Mouse (Mus musculus) kidney, embryonic 16.5 days (tissue): ENCODE results near the gene Mpp3. TPM values are rescaled to one million over a fixed set of nuclear protein-coding genes. Genes with fewer than 3 reads are reported as not detected.

Experiments
- ATAC-seq: fragments of 200-750 bp; cut with Nextera tagmentation; 2 replicates; pipeline ENCODE4 v1.8.0; 2017; ENCODE audit warnings: moderate TSS enrichment; ENCODE audit not compliant: low FRiP score, low TSS enrichment
- H3K27ac ChIP-seq: fragments of 300-500 bp; sonication (generic); 2 replicates; pipeline ENCODE4 v1.5.1; 2014; ENCODE audit warnings: low read length
- H3K27me3 ChIP-seq: fragments of 300-500 bp; sonication (generic); 2 replicates; pipeline ENCODE4 v1.6.1; 2014; ENCODE audit warnings: low read length, control low read depth, mixed read lengths; ENCODE audit not compliant: insufficient read depth
- H3K36me3 ChIP-seq: fragments of 300-500 bp; sonication (generic); 2 replicates; pipeline ENCODE4 v1.6.1; 2014; ENCODE audit warnings: low read length, control low read depth, mixed read lengths; ENCODE audit not compliant: insufficient read depth
- H3K4me1 ChIP-seq: fragments of 300-500 bp; sonication (generic); 2 replicates; pipeline ENCODE4 v1.6.1; 2014; ENCODE audit warnings: low read length, control low read depth, mixed read lengths; ENCODE audit not compliant: insufficient read depth
- H3K4me2 ChIP-seq: fragments of 300-500 bp; sonication (generic); replicated peaks from 2 replicates; pipeline ENCODE4 v1.6.1; 2014; ENCODE audit warnings: low read depth, low read length
- H3K4me3 ChIP-seq: fragments of 300-500 bp; sonication (generic); 2 replicates; pipeline ENCODE4 v1.5.1; 2014; ENCODE audit warnings: mild to moderate bottlenecking, low read length
- H3K9ac ChIP-seq: fragments of 300-500 bp; sonication (generic); replicated peaks from 2 replicates; pipeline ENCODE4 v1.6.1; 2014; ENCODE audit warnings: low read length
- H3K9me3 ChIP-seq: fragments of 300-500 bp; sonication (generic); 2 replicates; pipeline ENCODE4 v1.6.1; 2016; ENCODE audit warnings: low read length, control low read depth
- WGBS: fragments of 180-500 bp; shearing (Covaris S2); extraction: QIAGEN DNeasy Blood & Tissue Kit; methylation state at CpG from one replicate; pipeline ENCODE4 v1.1.7; 2014; 5-methylcytosine and 5-hydroxymethylcytosine counted together
- polyA plus RNA-seq: library from polyadenylated mRNA; unstranded; fragments of >200 nt; fragmentation: Nextera tagmentation; extraction: Ambion mirVana; gene quantifications from 2 replicates; pipeline ENCODE4 v1.2.1, GENCODE M21; 2015

The Mpp3 gene
- polyA plus RNA-seq = 7.2 and 9.0 TPM in 2 replicates

GRCm38 (mm10) chr11:102028087-102028816 is at the start of gene Mpp3:
Gene Mpp3 (minus strand): TSS chr11:102028461.
- peaks cover 28% of the 10 kb centered on the region for H3K27me3 ChIP-seq
- no peak for ATAC-seq
- WGBS = 76% methylated on average over 6 of the region's 6 CpGs
- peak within 1 kb of the TSS; percentile 63 for H3K4me3 ChIP-seq
- H3K4me1 ChIP-seq = peaks cover 27% of the 10 kb centered on the region
- H3K4me2 ChIP-seq = peak within 1 kb of the TSS; percentile 96
- H3K9me3 ChIP-seq = no peaks in the 10 kb centered on the region
- no peaks in the 10 kb centered on the region for H3K36me3 ChIP-seq
- H3K9ac ChIP-seq = peak within 1 kb of the TSS; percentile 75
- peak within 1 kb of the TSS; percentile 50; the same call in 1 of the 2 replicates for H3K27ac ChIP-seq

DNA sequence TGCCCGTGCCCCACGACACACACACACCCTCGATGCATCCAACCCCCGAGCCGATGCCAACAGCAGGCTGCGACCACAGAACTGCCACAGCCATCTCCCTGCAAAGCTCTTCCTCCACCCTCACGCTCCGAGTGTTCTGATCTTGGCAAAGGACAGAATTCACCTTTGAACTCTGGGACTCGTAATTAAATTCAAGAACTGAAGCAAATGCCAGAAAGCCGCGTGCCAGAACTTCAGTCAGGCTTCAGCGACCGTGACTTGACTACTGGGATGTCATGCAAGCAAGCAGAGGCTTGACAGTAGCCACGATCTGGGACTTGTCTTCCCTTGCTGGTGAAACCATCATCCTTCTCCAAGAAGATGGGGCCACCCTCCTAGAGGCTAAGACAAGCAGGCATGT is 45.5 kb upstream of the Mpp3 start:
- H3K36me3 ChIP-seq = peaks cover 5% of the 10 kb centered on the region; the same call in 1 of the 2 replicates
- no peaks in the 10 kb centered on the region for H3K27me3 ChIP-seq
- H3K4me2 ChIP-seq = no peak overlapping the region
- no peaks in the 10 kb centered on the region for H3K9me3 ChIP-seq
- WGBS = 59% methylated on average over 14 of the region's 14 CpGs
- no peak for ATAC-seq
- H3K27ac ChIP-seq = no peak overlapping the region
- H3K4me1 ChIP-seq = peaks cover 6% of the 10 kb centered on the region; the same call in 1 of the 2 replicates
- no peak overlapping the region for H3K4me3 ChIP-seq
- no peak overlapping the region for H3K9ac ChIP-seq

- Histone ChIP-seq H3K36me3 (no peaks in the 10 kb centered on the region; the same call in 1 of the 2 replicates), H3K27ac (no peak overlapping the region), H3K4me2 (no peak overlapping the region), H3K4me1 (peaks cover 6% of the 10 kb centered on the region; the same call in 1 of the 2 replicates), H3K9ac (no peak overlapping the region), H3K9me3 (no peaks in the 10 kb centered on the region), H3K4me3 (no peak overlapping the region), H3K27me3 (no peaks in the 10 kb centered on the region)
- 74% methylated on average over 5 of the region's 5 CpGs for whole genome bisulfite sequencing
- ATAC-seq = no peak
Observed at GRCm38 (mm10) chr11:102072729-102073128, 44.5 kb upstream of the Mpp3 start.

DNA sequence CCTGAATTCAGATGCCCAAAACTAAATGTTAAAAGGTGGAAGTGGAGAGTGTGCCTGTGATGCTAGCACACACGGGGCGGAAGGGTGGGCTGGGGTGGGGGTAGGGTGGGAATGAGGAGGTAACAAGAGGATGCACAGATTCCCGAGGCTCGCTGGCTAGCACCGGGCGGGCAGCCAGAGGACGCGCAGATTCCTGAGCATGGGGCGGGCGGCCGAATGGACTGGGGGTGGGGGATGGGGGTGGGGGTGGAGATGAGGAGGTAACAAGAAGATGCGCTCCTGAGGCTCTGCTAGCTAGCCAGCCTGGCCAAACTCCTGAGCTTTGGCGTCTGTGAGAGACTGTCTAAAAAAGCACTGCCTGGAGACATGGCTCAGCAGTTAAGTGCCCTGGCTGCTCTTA is 42.2 kb upstream of the Mpp3 start:
- Histone ChIP-seq H3K36me3 (no peaks in the 10 kb centered on the region), H3K27me3 (no peaks in the 10 kb centered on the region), H3K9me3 (no peaks in the 10 kb centered on the region), H3K4me3 (no peak overlapping the region), H3K4me1 (peaks cover 10% of the 10 kb centered on the region; the same call in 1 of the 2 replicates), H3K9ac (no peak overlapping the region; the same call in 1 of the 2 replicates), H3K4me2 (peak overlapping the region; percentile 33), H3K27ac (no peak overlapping the region)
- ATAC-seq = 0 out of 2 replicates have a peak, but pooled peaks have one; percentile 63
- WGBS = 7% methylated on average over 13 of the region's 13 CpGs

- Histone ChIP-seq H3K27ac (no peak overlapping the region), H3K4me2 (no peak overlapping the region)
- 47% methylated on average over 11 of the region's 11 CpGs for WGBS
Observed at GRCm38 (mm10) chr11:102069633-102070032, 41.4 kb upstream of the Mpp3 start.

DNA sequence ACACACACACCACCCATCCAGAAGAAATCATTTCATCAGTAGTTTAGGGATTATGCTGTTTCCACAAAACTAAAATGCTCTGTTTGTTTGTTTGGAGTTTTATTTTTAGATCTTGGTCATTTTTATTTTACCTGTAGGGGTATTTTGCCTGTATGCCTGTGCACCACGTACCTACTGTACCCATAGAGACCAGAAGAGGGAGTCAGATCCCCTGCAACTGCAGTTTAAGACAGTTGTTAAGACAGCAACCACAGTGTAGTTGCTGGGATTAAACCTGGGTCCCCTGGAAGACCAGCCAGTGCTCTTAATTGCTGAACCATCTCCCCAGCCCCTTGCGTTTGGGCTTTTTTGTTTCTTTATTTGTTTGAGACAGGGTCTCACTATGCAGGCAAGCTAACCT is 40.7 kb upstream of the Mpp3 start:
- no peak overlapping the region for H3K27ac ChIP-seq
- WGBS = 55% methylated on average over 2 of the region's 2 CpGs

More at GRCm38 (mm10) chr11:102069633-102070032, 41.4 kb upstream of the Mpp3 start:
- Histone ChIP-seq H3K4me3 (no peak overlapping the region), H3K27me3 (no peaks in the 10 kb centered on the region), H3K36me3 (no peaks in the 10 kb centered on the region), H3K9ac (no peak overlapping the region), H3K9me3 (no peaks in the 10 kb centered on the region), H3K4me1 (peaks cover 10% of the 10 kb centered on the region; the same call in 1 of the 2 replicates)
- ATAC-seq = no peak

DNA sequence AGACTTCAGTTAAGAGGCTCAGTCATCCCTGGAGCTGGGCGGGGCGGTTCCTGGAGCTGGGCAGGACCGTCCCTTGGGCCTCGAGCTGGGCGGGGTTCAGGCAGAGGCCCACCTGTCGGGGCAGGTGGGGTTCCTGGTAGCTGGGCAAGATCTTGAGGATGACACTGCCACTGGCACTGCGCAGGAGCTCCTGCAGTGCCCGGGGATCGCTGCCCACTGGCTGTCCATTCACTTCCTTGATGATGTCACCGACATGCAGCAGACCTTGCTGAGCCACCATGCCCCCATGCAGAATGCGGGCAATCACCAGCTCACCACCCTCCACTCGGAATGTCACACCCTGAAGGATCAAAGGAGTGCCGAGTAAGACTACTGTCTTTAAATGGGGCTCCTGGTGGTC is 34.8 kb upstream of the Mpp3 start:
- Histone ChIP-seq H3K27ac (no peak overlapping the region), H3K9me3 (no peaks in the 10 kb centered on the region), H3K27me3 (no peaks in the 10 kb centered on the region), H3K9ac (no peak overlapping the region), H3K4me3 (no peak overlapping the region), H3K4me1 (peaks cover 13% of the 10 kb centered on the region), H3K4me2 (no peak overlapping the region), H3K36me3 (peaks cover 7% of the 10 kb centered on the region)
- no peak for ATAC-seq
- whole genome bisulfite sequencing = 72% methylated on average over 13 of the region's 13 CpGs

More for the DNA sequence above, 40.7 kb upstream of the Mpp3 start:
- no peaks in the 10 kb centered on the region for H3K9me3 ChIP-seq
- peaks cover 10% of the 10 kb centered on the region; the same call in 1 of the 2 replicates for H3K4me1 ChIP-seq
- no peak overlapping the region for H3K4me2 ChIP-seq
- no peaks in the 10 kb centered on the region for H3K27me3 ChIP-seq
- no peak overlapping the region for H3K4me3 ChIP-seq
- H3K36me3 ChIP-seq = no peaks in the 10 kb centered on the region; the same call in 1 of the 2 replicates
- ATAC-seq = no peak
- H3K9ac ChIP-seq = no peak overlapping the region

DNA sequence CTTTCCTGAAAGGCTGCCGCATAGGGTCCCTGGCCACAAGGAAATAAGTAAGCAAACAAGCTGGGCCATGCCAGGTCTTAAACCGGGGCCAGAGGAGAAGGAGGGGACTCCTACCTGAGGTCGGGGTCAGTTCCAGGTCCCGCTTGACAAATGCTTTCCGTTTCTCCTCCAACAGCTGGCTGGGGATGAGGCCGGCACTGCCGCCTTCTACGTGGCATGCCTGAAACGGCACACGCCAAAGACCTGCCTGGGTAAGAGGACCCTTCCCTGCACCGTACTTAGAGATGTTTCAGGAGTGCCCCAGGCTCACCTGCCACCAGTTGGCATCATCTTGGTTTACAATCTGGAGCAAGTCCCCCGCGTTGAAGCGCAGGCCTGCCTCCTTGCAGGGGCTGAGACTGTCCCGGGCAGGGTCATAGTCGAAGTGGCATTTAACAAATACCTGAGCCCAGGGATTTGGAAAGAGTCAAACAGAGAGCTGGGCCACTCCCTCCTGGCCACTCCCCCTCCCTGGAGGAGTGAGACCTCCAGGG is 33.7 kb upstream of the Mpp3 start:
- ATAC-seq = no peak
- no peak overlapping the region for H3K27ac ChIP-seq
- H3K27me3 ChIP-seq = no peaks in the 10 kb centered on the region
- 30% methylated on average over 16 of the region's 16 CpGs for WGBS
- H3K36me3 ChIP-seq = peaks cover 7% of the 10 kb centered on the region
- no peak overlapping the region for H3K4me2 ChIP-seq
- H3K9me3 ChIP-seq = no peaks in the 10 kb centered on the region
- H3K4me1 ChIP-seq = peaks cover 10% of the 10 kb centered on the region
- no peak overlapping the region for H3K4me3 ChIP-seq
- no peak overlapping the region for H3K9ac ChIP-seq

- Histone ChIP-seq H3K4me1 (peaks cover 10% of the 10 kb centered on the region), H3K4me3 (peak overlapping the region; percentile 46), H3K27ac (no peak overlapping the region), H3K9me3 (no peaks in the 10 kb centered on the region), H3K27me3 (no peaks in the 10 kb centered on the region), H3K4me2 (peak overlapping the region; percentile 86), H3K9ac (peak overlapping the region; percentile 52; the same call in 1 of the 2 replicates), H3K36me3 (peaks cover 7% of the 10 kb centered on the region)
- peak; percentile 66 for ATAC-seq
- 2% methylated on average over 22 of the region's 23 CpGs for WGBS
Observed at GRCm38 (mm10) chr11:102061236-102061940, 33.1 kb upstream of the Mpp3 start.
